Mouse (Mus musculus): ENCODE data around the gene Dscaml1.

Dscaml1 gene

GRCm38 (mm10) chr9:45792235-45792634, 365.8 kb downstream of the Dscaml1 start:
- no peak for DNase-seq

GRCm38 (mm10) chr9:45793697-45794096, 367.3 kb downstream of the Dscaml1 start:
- DNase-seq, result no peak

GRCm38 (mm10) chr9:45795722-45796121, 369.3 kb downstream of the Dscaml1 start:
- no peak for DNase-seq

- DNase-seq, result no peak
Observed at GRCm38 (mm10) chr9:45797271-45797670, 370.8 kb downstream of the Dscaml1 start.

DNA sequence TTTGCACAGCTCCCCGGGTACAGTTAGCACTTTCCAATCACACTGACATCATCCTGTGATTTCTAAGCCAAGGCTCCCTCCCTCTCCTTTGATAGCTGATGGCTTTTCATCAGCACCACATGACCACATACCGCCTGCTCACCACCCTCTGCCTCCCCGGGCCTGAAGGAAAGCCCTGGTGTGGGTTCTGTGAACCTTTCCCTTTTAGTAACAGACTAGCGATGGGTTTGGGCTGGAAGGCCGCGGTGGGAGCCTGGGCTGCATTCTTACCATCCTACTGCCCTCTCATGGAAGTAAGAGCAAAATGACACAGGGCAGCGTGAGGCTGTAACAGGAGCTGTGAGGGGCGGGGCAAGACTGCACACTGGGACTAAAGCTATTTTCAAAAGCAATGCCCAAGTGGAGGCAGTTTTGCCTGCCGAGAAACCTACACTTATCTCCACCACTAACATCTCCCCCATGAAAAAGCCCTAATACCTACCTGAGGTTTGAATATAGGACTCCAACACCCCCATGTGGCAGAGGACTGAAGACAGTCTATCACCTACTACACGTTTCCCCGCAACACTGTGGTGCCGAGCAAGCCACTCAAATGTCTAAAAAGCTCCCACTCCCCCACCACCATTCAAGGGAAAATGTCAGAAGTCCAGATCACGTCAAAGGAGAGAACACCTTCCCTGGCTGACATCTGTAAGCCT, 372.2 kb downstream of the Dscaml1 start:
- no peak for DNase-seq

DNA sequence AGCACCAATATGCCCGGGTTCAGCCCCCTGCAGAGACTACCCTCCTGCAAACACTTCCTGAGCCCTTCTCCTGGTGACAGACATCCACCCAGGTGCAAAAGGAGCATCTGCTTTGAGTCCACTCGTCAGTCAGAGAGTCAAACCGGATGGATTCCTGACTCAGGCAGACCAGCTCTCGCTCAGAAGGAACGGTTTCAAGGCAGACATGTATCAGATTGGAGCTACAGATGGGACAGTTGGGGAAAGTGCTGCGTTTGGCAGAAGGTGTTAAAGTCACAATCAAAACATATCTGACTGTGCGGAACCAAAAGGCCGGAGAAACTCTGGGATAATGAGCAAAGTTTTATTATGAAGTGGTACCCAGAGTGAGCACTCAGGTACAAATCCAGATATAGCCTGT, 373.0 kb downstream of the Dscaml1 start:
- no peak for DNase-seq
